In the genomic region with DNA sequence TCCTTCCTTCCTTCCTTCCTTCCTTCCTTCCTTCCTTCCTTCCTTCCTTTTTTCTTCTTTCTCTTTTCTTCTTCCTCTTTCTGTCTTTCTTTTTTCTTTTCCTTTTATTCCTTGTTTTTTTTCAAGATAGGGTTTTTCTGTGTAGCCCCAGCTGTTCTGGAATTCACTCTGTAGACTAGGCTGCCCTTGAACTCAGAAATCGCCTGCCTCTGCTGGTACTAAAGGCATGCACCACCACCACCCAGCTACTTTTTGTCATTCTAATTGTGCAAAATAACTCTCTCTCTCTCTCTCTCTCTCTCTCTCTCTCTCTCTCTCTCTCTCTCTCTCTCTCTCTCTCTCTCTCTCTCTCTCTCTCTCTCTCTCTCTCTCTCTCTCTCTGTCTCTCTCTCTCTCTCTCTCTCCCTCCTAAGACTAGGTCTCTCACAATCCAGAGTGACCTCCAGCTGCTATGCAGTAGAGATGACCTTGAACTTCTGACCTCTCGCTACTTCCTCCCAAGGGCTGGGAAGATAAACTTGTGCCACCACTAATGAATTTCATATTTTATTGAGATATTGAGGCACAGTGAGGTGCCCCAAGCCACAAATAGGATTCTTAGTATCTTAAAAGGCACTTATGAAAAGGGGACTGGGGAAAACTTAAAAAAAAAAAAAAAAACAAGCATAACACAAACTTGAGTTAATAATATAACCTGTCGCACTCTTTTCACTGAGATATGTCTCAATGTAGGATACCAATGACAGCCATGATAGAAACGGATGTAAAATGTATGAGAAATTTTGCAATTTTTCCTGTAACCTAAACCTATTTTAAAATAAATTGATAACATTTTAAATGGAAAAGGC, we compare ENCODE assay signal across 8 mouse cellular contexts. TPM values are rescaled to one million over a fixed set of nuclear protein-coding genes. Genes with fewer than 3 reads are reported as not detected.
DNase-seq lines count a peak whose midpoint lies in the region; ATAC-seq and TF ChIP-seq lines count a peak whose summit lies in the region.

No protein-coding gene starts in this region.

- H3K4me3 ChIP-seq in kidney, embryonic 16.5 days (ENCODE audit: low read length) = peak overlapping the region; percentile 62; the same call in 1 of the 2 replicates
- H3K4me3 ChIP-seq in bone marrow, adult 2 months (replicated peaks; ENCODE audit: control insufficient read depth, low read depth, low read length) = peak overlapping the region; percentile 20
- H3K4me3 ChIP-seq in intestine, embryonic 16.5 days (ENCODE audit: low read length) = peak overlapping the region; percentile 84
- peak overlapping the region; percentile 81 for H3K4me3 ChIP-seq in olfactory bulb, adult 2 months (ENCODE audit: insufficient read depth, low read depth, low read length)

- H3K9me3 ChIP-seq in kidney, embryonic 16.5 days (ENCODE audit: low read length) = no peaks in the 10 kb centered on the region
- H3K9me3 ChIP-seq in intestine, embryonic 16.5 days (ENCODE audit: control insufficient read depth, low read length) = no peaks in the 10 kb centered on the region

- no peak for ATAC-seq in kidney, embryonic 16.5 days (ENCODE audit: low FRiP score, low TSS enrichment)
- ATAC-seq in intestine, embryonic 16.5 days = no peak

- TF ChIP-seq CTCF in bone marrow, adult 2 months (IDR thresholded peaks at IDR 0.05; ENCODE audit: control insufficient read depth, insufficient read depth, low read length) = no peak
- TF ChIP-seq CTCF in olfactory bulb, adult 2 months (IDR thresholded peaks at IDR 0.05; ENCODE audit: insufficient read depth, low read depth, low read length) = no peak

- intact Hi-C loops in left cerebral cortex, postnatal 25 days (cut with DNase I) = no loop called here

- no peaks in the 10 kb centered on the region for H3K36me3 ChIP-seq in kidney, embryonic 16.5 days (ENCODE audit: insufficient read depth, low read length)
- no peaks in the 10 kb centered on the region for H3K36me3 ChIP-seq in intestine, embryonic 16.5 days (ENCODE audit: control insufficient read depth, insufficient read depth, low read length)

- no peak overlapping the region for H3K9ac ChIP-seq in kidney, embryonic 16.5 days (replicated peaks; ENCODE audit: low read length)
- H3K9ac ChIP-seq in intestine, embryonic 16.5 days (ENCODE audit: low read depth, low read length) = no peak overlapping the region

- no peak for DNase-seq in kidney, postnatal 36 days
- DNase-seq in left cerebral cortex, postnatal 25 days (ENCODE audit: low spot score in 2 of 2) = no peak
- DNase-seq in lung, postnatal 14 days = no peak
- no peak for DNase-seq in adrenal gland, adult 8-10 months

- no peak overlapping the region for H3K27ac ChIP-seq in kidney, embryonic 16.5 days (ENCODE audit: low read length)
- H3K27ac ChIP-seq in bone marrow, adult 2 months (ENCODE audit: control insufficient read depth, insufficient read depth, low read depth, low read length, poor library complexity) = peak overlapping the region; percentile 95; the same call in 1 of the 2 replicates
- no peak overlapping the region for H3K27ac ChIP-seq in intestine, embryonic 16.5 days (ENCODE audit: low read length)
- no peak overlapping the region for H3K27ac ChIP-seq in olfactory bulb, adult 2 months (ENCODE audit: insufficient read depth, low read depth, low read length)

- TF ChIP-seq POLR2A in bone marrow, adult 2 months (IDR thresholded peaks at IDR 0.05; ENCODE audit: borderline replicate concordance, control insufficient read depth, low read depth, low read length) = no peak
- TF ChIP-seq POLR2A in olfactory bulb, adult 2 months (IDR thresholded peaks at IDR 0.05; ENCODE audit: insufficient read depth, low read depth, low read length) = no peak

- 61% methylated on average over 4 of the region's 4 CpGs for WGBS in kidney, embryonic 16.5 days
- WGBS in bone marrow, adult 2 months = 52% methylated on average over 4 of the region's 4 CpGs
- WGBS in intestine, embryonic 16.5 days = 66% methylated on average over 4 of the region's 4 CpGs
- 68% methylated on average over 4 of the region's 4 CpGs for WGBS in olfactory bulb, adult 2 months

- peak overlapping the region; percentile 69 for H3K4me2 ChIP-seq in kidney, embryonic 16.5 days (replicated peaks; ENCODE audit: low read depth, low read length)
- H3K4me2 ChIP-seq in intestine, embryonic 16.5 days (ENCODE audit: low read depth, low read length) = peak overlapping the region; percentile 77

- no peaks in the 10 kb centered on the region for H3K27me3 ChIP-seq in kidney, embryonic 16.5 days (ENCODE audit: insufficient read depth, low read length)
- no peaks in the 10 kb centered on the region for H3K27me3 ChIP-seq in intestine, embryonic 16.5 days (replicated peaks; ENCODE audit: control insufficient read depth, insufficient read depth, low read length)

- H3K4me1 ChIP-seq in kidney, embryonic 16.5 days (ENCODE audit: insufficient read depth, low read length) = peaks cover 23% of the 10 kb centered on the region
- H3K4me1 ChIP-seq in bone marrow, adult 2 months (ENCODE audit: control insufficient read depth, insufficient read depth, low read length) = peaks cover 4% of the 10 kb centered on the region; the same call in 1 of the 2 replicates
- H3K4me1 ChIP-seq in intestine, embryonic 16.5 days (ENCODE audit: control insufficient read depth, insufficient read depth, low read length) = peaks cover 7% of the 10 kb centered on the region
- H3K4me1 ChIP-seq in olfactory bulb, adult 2 months (ENCODE audit: control insufficient read depth, insufficient read depth, low read length) = peaks cover 6% of the 10 kb centered on the region

RNA-seq across cellular contexts. Expression of gene Med21, which starts 7.4 kb away (rescaled TPM):
- 142 and 151 TPM in 2 replicates for polyA plus RNA-seq in kidney, embryonic 16.5 days (2015; fragmentation: Nextera tagmentation; extraction: Ambion mirVana)
- 30.1 and 31.3 TPM in 2 replicates for polyA plus RNA-seq in bone marrow, adult 2 months (2011; ENCODE audit: insufficient read depth, insufficient read length, low replicate concordance, missing spikeins)
- 105 and 110 TPM in 2 replicates for polyA plus RNA-seq in intestine, embryonic 16.5 days (2015; fragmentation: Nextera tagmentation; extraction: Ambion mirVana)
- polyA plus RNA-seq in olfactory bulb, adult 2 months (2012; ENCODE audit: insufficient read depth, insufficient read length, low replicate concordance, missing spikeins) = not detected in 2 replicates
- total RNA-seq in left cerebral cortex, postnatal 25 days (2021) = 10 to 100 TPM; 46.0 to 48.9 TPM
- 10 to 100 TPM; 59.0 to 79.5 (median 69.0) TPM for total RNA-seq in adrenal gland, adult 8-10 months (2022)

RNA-seq across cellular contexts. Expression of gene Tm7sf3, which starts 7.6 kb away (rescaled TPM):
- 41.9 and 44.7 TPM in 2 replicates for polyA plus RNA-seq in kidney, embryonic 16.5 days (2015; fragmentation: Nextera tagmentation; extraction: Ambion mirVana)
- polyA plus RNA-seq in bone marrow, adult 2 months (2011; ENCODE audit: insufficient read depth, insufficient read length, low replicate concordance, missing spikeins) = 19.5 and 20.1 TPM in 2 replicates
- 33.2 and 36.7 TPM in 2 replicates for polyA plus RNA-seq in intestine, embryonic 16.5 days (2015; fragmentation: Nextera tagmentation; extraction: Ambion mirVana)
- not detected in 2 replicates for polyA plus RNA-seq in olfactory bulb, adult 2 months (2012; ENCODE audit: insufficient read depth, insufficient read length, low replicate concordance, missing spikeins)
- 10 to 100 TPM; 26.8 to 30.9 TPM for total RNA-seq in left cerebral cortex, postnatal 25 days (2021)
- total RNA-seq in adrenal gland, adult 8-10 months (2022) = 10 to 100 TPM; 46.1 to 69.9 (median 58.5) TPM

RNA-seq across cellular contexts. Expression of gene Ints13, which starts 57.3 kb away (rescaled TPM):
- polyA plus RNA-seq in kidney, embryonic 16.5 days (2015; fragmentation: Nextera tagmentation; extraction: Ambion mirVana) = 79.5 and 83.1 TPM in 2 replicates
- 44.2 and 89.4 TPM in 2 replicates for polyA plus RNA-seq in bone marrow, adult 2 months (2011; ENCODE audit: insufficient read depth, insufficient read length, low replicate concordance, missing spikeins)
- 44.3 and 47.4 TPM in 2 replicates for polyA plus RNA-seq in intestine, embryonic 16.5 days (2015; fragmentation: Nextera tagmentation; extraction: Ambion mirVana)
- 567 TPM in 1 of 2 replicates, not detected in the other for polyA plus RNA-seq in olfactory bulb, adult 2 months (2012; ENCODE audit: insufficient read depth, insufficient read length, low replicate concordance, missing spikeins)
- total RNA-seq in left cerebral cortex, postnatal 25 days (2021) = 10 to 100 TPM; 37.4 to 38.1 TPM
- 10 to 100 TPM; 30.0 to 55.3 (median 40.2) TPM for total RNA-seq in adrenal gland, adult 8-10 months (2022)

RNA-seq across cellular contexts. Expression of gene Fgfr1op2, which starts 58.0 kb away (rescaled TPM):
- polyA plus RNA-seq in kidney, embryonic 16.5 days (2015; fragmentation: Nextera tagmentation; extraction: Ambion mirVana) = 92.6 and 92.7 TPM in 2 replicates
- 87.9 and 99.6 TPM in 2 replicates for polyA plus RNA-seq in bone marrow, adult 2 months (2011; ENCODE audit: insufficient read depth, insufficient read length, low replicate concordance, missing spikeins)
- polyA plus RNA-seq in intestine, embryonic 16.5 days (2015; fragmentation: Nextera tagmentation; extraction: Ambion mirVana) = 86.0 and 86.6 TPM in 2 replicates
- 217 TPM in 1 of 2 replicates, not detected in the other for polyA plus RNA-seq in olfactory bulb, adult 2 months (2012; ENCODE audit: insufficient read depth, insufficient read length, low replicate concordance, missing spikeins)
- total RNA-seq in left cerebral cortex, postnatal 25 days (2021) = 10 to 100 TPM; 95.8 to 99.0 TPM
- total RNA-seq in adrenal gland, adult 8-10 months (2022) = 100 to 1,000 TPM in 3 of 4 experiments, 10 to 100 TPM in 1; 96.5 to 112 (median 105) TPM

Comparison
In these comparisons a context has a peak if more than half of its experiments do, and no peak if none do; other contexts are left out.
1. H3K4me3 ChIP-seq: peak in every context shown above with its lines; median percentile 84 in intestine, embryonic 16.5 days; 81 in olfactory bulb, adult 2 months; 62 in kidney, embryonic 16.5 days; 20 in bone marrow, adult 2 months.
2. RNA of gene Med21, which starts 7.4 kb away (polyA plus RNA-seq): 142 to 151 TPM in kidney, embryonic 16.5 days, 105 to 110 TPM in intestine, embryonic 16.5 days and 30.1 to 31.3 TPM in bone marrow, adult 2 months; not detected in olfactory bulb, adult 2 months; every median in the first group is over 10 times any median in the second.
3. RNA of gene Tm7sf3, which starts 7.6 kb away (polyA plus RNA-seq): 41.9 to 44.7 TPM in kidney, embryonic 16.5 days, 33.2 to 36.7 TPM in intestine, embryonic 16.5 days and 19.5 to 20.1 TPM in bone marrow, adult 2 months; not detected in olfactory bulb, adult 2 months; every median in the first group is over 10 times any median in the second.